Mouse (Mus musculus) heart, embryonic 16.5 days (tissue): Measurements from ENCODE around the gene Gnb2. TPM values are rescaled to one million over a fixed set of nuclear protein-coding genes. Genes with fewer than 3 reads are reported as not detected.

Experiments
- ATAC-seq: fragments of 200-750 bp; cut with Nextera tagmentation; replicated peaks from 2 replicates; pipeline ENCODE4 v1.8.0; 2017; ENCODE audit warnings: moderate number of reproducible peaks; ENCODE audit not compliant: insufficient read depth, low FRiP score; ENCODE audit errors: extremely low read depth
- H3K27ac ChIP-seq: fragments of 300-500 bp; sonication (generic); 2 replicates; pipeline ENCODE4 v1.5.1; 2014; ENCODE audit warnings: mild to moderate bottlenecking, low read length, control low read depth, moderate library complexity
- H3K27me3 ChIP-seq: fragments of 300-500 bp; sonication (generic); 2 replicates; pipeline ENCODE4 v1.6.1; 2014; ENCODE audit warnings: low read length, mixed read lengths; ENCODE audit not compliant: control insufficient read depth, insufficient read depth
- H3K36me3 ChIP-seq: fragments of 300-500 bp; sonication (generic); 2 replicates; pipeline ENCODE4 v1.6.1; 2014; ENCODE audit not compliant: control insufficient read depth, insufficient read depth
- H3K4me1 ChIP-seq: fragments of 300-500 bp; sonication (generic); 2 replicates; pipeline ENCODE4 v1.6.1; 2014; ENCODE audit warnings: low read length, mixed read lengths; ENCODE audit not compliant: control insufficient read depth, insufficient read depth
- H3K4me2 ChIP-seq: fragments of 300-500 bp; sonication (generic); 2 replicates; pipeline ENCODE4 v1.6.1; 2014; ENCODE audit warnings: low read depth, mild to moderate bottlenecking, control low read depth, low read length
- H3K4me3 ChIP-seq: fragments of 300-500 bp; sonication (generic); 2 replicates; pipeline ENCODE4 v1.5.1; 2014; ENCODE audit warnings: mild to moderate bottlenecking, control low read depth, low read length
- H3K9ac ChIP-seq: fragments of 300-500 bp; sonication (generic); 2 replicates; pipeline ENCODE4 v1.6.1; 2014; ENCODE audit warnings: low read length, control low read depth
- H3K9me3 ChIP-seq: fragments of 300-500 bp; sonication (generic); replicated peaks from 2 replicates; pipeline ENCODE4 v1.6.1; 2016; ENCODE audit warnings: low read length; ENCODE audit not compliant: control insufficient read depth
- WGBS: fragments of 180-500 bp; shearing (Covaris S2); extraction: QIAGEN DNeasy Blood & Tissue Kit; methylation state at CpG from one replicate; pipeline ENCODE4 v1.1.7; 2014; 5-methylcytosine and 5-hydroxymethylcytosine counted together
- polyA plus RNA-seq: library from polyadenylated mRNA; unstranded; fragments of >200 nt; fragmentation: Nextera tagmentation; extraction: Ambion mirVana; gene quantifications from 2 replicates; pipeline ENCODE4 v1.2.1, GENCODE M21; 2015

The Gnb2 gene
- polyA plus RNA-seq, 1 experiment from 2014 or later: 276 TPM

DNA sequence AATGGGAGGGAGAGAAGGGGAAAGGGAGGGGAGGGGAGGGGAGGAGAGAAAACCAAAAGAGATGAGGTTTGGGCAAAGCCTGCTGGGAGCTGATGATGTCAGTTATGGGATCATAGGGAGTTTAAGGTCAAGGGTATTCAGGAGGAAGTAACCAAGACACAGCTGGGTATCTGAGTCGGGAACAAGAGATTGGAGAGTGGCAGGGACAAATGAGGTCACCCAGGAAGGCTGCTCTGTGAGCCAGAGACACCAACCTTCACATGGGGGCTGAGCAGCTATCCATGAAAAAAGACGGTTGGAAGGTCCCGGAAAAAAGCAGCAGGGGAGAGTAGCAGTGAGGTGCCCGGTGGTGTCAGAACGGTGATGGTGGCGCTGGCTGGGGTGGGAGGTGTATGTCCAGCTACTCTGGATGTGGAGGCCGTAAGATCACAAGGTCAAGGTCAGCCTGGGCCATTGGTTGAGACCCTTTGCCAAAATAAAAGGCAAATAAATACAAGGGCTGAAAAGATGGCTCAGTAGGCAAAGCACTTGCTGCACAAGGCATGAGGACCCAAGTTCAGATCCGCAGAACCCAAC, 35.0 kb upstream of the Gnb2 start:
- 77% methylated on average over 8 of the region's 8 CpGs for WGBS
- H3K36me3 ChIP-seq: no peaks in the 10 kb centered on the region
- no peak for ATAC-seq

DNA sequence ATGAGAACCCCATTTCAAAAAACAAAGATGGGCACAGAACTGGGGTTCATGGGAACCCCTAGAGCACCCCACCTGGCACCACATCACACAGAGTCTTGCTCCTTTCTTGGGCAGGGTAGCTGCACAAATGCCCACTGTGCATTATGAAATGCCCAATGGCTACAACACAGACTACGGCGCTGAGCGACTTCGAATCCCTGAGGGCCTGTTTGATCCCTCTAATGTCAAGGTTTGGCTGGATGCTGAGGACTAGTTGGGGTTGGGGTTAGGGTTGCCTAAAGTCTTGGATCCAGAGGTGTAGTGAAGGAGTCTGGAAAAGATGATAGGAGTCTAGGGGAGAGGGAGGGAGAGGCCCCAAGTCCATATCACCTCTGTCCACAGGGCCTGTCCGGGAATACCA, 33.1 kb upstream of the Gnb2 start:
- Histone ChIP-seq H3K4me3 (no peak overlapping the region), H3K27me3 (no peaks in the 10 kb centered on the region; the same call in 1 of the 2 replicates), H3K9me3 (no peaks in the 10 kb centered on the region), H3K4me2 (no peak overlapping the region), H3K36me3 (no peaks in the 10 kb centered on the region), H3K9ac (no peak overlapping the region), H3K27ac (no peak overlapping the region), H3K4me1 (no peaks in the 10 kb centered on the region)
- 91% methylated on average over 5 of the region's 5 CpGs for WGBS
- no peak for ATAC-seq

More for the DNA sequence above, 35.0 kb upstream of the Gnb2 start:
- Histone ChIP-seq H3K4me2 (no peak overlapping the region), H3K27ac (no peak overlapping the region), H3K9me3 (no peaks in the 10 kb centered on the region), H3K27me3 (no peaks in the 10 kb centered on the region; the same call in 1 of the 2 replicates), H3K4me1 (no peaks in the 10 kb centered on the region), H3K4me3 (no peak overlapping the region), H3K9ac (no peak overlapping the region)

DNA sequence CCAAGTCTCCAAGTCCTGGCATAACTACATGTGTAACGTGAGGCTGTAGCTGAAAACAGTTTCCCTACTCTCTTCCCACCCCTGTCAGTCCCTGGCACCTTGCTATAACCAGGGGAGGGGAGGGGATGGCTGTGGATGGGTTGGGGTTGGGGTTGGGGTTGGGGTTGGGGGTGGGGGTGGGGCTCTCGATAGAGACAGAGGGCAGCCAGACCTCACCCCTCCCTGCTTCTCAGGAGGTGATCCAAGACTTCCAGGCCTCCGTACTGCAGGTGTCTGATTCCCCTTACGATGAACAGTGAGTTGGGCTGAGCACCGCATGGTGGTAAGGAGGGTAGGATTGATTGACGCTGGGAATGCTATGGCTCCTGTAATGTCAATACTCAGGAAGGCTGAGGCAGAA, 32.4 kb upstream of the Gnb2 start:
- no peaks in the 10 kb centered on the region for H3K4me1 ChIP-seq
- no peak overlapping the region for H3K4me3 ChIP-seq
- ATAC-seq: no peak
- H3K4me2 ChIP-seq: no peak overlapping the region
- H3K27me3 ChIP-seq: no peaks in the 10 kb centered on the region; the same call in 1 of the 2 replicates
- 62% methylated on average over 6 of the region's 6 CpGs for WGBS
- no peaks in the 10 kb centered on the region for H3K36me3 ChIP-seq
- no peak overlapping the region for H3K9ac ChIP-seq
- H3K27ac ChIP-seq: no peak overlapping the region
- H3K9me3 ChIP-seq: no peaks in the 10 kb centered on the region

DNA sequence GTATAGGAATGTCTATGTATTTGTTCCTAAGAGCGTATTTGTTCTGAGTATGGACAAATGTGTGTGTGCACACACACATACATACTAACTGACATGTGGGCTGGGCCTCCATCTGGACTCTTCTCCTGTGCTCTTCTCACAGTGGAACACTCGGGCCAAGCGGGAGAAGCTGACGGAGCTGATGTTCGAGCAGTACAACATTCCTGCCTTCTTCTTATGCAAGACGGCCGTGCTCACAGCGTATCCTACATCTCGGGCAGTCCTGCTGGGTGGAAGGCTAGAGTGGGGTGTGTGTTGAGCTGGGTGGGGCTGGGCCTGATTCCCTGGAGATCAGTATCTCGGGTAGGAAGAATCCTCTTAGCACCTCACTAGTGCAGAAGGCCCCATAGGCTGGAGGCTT, 29.7 kb upstream of the Gnb2 start:
- Histone ChIP-seq H3K4me2 (no peak overlapping the region), H3K9ac (no peak overlapping the region), H3K9me3 (no peaks in the 10 kb centered on the region), H3K27me3 (no peaks in the 10 kb centered on the region; the same call in 1 of the 2 replicates), H3K4me3 (no peak overlapping the region), H3K27ac (no peak overlapping the region), H3K4me1 (no peaks in the 10 kb centered on the region), H3K36me3 (no peaks in the 10 kb centered on the region)
- WGBS: 58% methylated on average over 10 of the region's 10 CpGs
- no peak for ATAC-seq

DNA sequence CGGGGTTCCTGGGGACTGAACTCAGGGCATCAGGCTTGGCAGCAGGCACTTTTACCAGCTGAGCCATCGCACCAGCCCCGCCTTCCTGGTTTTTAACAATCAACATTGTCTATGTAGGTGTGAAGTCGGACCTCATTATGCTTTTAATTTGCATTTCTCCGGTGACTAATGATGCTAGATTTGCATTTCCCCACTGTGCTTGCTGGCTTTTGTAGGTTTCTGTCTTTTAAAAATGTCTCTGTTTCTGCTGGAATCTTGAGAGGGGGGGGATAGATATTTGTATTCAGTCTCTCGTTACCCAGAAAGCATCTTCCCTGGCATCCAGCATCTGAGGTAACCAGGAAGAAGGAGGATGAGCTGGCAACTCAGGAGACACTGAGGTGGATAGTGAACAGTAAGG, 28.2 kb upstream of the Gnb2 start:
- 62% methylated on average over 6 of the region's 6 CpGs for WGBS
- Histone ChIP-seq H3K27me3 (no peaks in the 10 kb centered on the region; the same call in 1 of the 2 replicates), H3K4me2 (no peak overlapping the region), H3K36me3 (no peaks in the 10 kb centered on the region), H3K4me1 (no peaks in the 10 kb centered on the region), H3K4me3 (no peak overlapping the region), H3K27ac (no peak overlapping the region), H3K9ac (no peak overlapping the region), H3K9me3 (no peaks in the 10 kb centered on the region)
- no peak for ATAC-seq

DNA sequence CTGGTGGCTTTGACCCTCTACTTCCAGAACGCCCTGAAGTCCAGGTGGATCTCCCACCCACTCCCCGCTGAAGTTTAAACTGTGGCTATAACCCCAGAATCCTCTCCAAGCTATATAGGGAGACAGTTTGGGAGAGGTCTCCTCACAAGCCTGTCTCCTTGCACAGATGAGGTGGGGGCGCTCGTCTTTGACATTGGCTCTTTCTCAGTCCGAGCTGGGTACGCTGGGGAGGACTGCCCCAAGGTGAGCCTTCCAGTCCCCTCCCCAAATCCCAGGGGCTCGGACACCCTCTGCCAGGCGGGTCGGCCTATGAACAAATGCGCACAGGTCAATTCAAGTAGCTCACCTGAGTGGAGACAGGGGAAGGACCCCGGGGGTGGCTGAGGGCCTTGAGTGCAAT, 20.6 kb upstream of the Gnb2 start:
- H3K4me2 ChIP-seq: no peak overlapping the region
- H3K9me3 ChIP-seq: no peaks in the 10 kb centered on the region
- H3K27me3 ChIP-seq: peaks cover 14% of the 10 kb centered on the region
- WGBS: 44% methylated on average over 11 of the region's 11 CpGs
- H3K9ac ChIP-seq: no peak overlapping the region
- no peaks in the 10 kb centered on the region for H3K36me3 ChIP-seq
- ATAC-seq: no peak
- H3K27ac ChIP-seq: no peak overlapping the region
- H3K4me1 ChIP-seq: no peaks in the 10 kb centered on the region
- H3K4me3 ChIP-seq: no peak overlapping the region

DNA sequence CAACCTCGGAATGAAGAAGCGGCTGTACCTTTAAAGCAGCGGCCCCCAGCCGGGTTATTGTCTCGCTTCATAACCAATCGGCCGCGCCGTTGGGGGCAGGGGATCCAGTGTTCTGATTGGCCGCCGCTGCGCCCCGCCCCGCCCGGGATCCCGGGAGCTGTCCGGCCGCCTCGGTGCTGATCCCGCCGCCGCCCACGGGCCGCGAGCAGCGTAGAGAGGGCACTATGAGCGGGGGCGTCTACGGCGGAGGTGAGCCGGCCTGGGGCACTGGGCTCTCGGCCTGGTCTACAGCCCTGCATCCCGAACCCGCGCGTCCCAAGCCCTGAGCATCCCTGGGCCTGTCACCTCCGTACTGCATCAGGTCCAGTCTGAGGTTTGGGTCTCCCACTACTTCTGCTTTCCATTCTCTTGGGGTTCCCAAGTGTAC, 20.1 kb upstream of the Gnb2 start, which contains the start of gene Actl6b:
Gene Actl6b (plus strand): TSS at position 107 of the 427 bp plus-strand sequence.
- H3K27ac ChIP-seq: no peak within 1 kb of the TSS
- peak within 1 kb of the TSS; percentile 22; the same call in 1 of the 2 replicates for H3K4me2 ChIP-seq
- no peaks in the 10 kb centered on the region for H3K4me1 ChIP-seq
- peak; percentile 49; the same call in 1 of the 2 replicates for ATAC-seq
- peak within 1 kb of the TSS; percentile 4; the same call in 1 of the 2 replicates for H3K4me3 ChIP-seq
- peaks cover 14% of the 10 kb centered on the region for H3K27me3 ChIP-seq
- H3K36me3 ChIP-seq: no peaks in the 10 kb centered on the region
- no peaks in the 10 kb centered on the region for H3K9me3 ChIP-seq
- H3K9ac ChIP-seq: no peak within 1 kb of the TSS
- WGBS: 1% methylated on average over 37 of the region's 37 CpGs

DNA sequence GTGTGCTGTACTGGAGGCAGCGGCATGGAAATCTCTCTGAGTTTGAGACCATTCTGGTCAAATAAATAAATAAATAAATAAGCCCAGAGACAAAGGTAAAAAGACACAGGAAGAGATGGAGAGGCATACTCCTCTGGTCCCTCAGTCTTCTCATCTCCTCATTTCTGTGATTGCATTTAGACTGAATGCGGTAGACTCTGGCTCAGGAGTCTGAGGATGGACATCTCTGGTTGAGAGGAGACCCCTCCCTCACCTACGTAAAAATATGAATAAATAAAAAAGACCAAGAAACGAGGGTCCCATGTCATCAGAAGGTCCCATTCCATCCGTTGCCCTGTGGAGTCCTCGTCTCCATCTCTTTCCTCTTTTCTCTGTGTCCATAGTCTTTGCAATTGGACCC, 19.7 kb upstream of the Gnb2 start:
- no peaks in the 10 kb centered on the region for H3K9me3 ChIP-seq
- peaks cover 14% of the 10 kb centered on the region for H3K27me3 ChIP-seq
- H3K4me2 ChIP-seq: peak overlapping the region; percentile 22; the same call in 1 of the 2 replicates
- H3K9ac ChIP-seq: no peak overlapping the region
- WGBS: 27% methylated on average over 6 of the region's 6 CpGs
- peak overlapping the region; percentile 4; the same call in 1 of the 2 replicates for H3K4me3 ChIP-seq
- no peak for ATAC-seq
- no peaks in the 10 kb centered on the region for H3K36me3 ChIP-seq
- no peak overlapping the region for H3K27ac ChIP-seq
- H3K4me1 ChIP-seq: no peaks in the 10 kb centered on the region

DNA sequence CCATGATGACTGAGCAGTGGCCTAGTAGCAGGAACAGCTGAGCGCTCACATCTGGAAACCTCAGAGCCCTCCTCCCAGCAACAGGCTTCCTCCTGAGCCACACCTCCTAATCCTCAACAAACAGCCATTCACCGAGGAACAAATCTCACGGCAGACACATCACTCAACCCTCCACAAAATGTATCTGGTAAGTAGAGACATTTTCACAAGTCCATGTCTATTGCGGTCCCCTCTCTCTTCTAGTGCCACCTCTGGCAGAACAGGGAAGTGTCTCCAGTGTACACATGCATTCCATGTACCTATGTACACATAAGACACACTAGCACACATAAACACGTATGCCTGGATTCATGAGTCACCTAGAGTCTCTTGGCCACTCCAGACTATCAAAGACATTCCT, 17.8 kb upstream of the Gnb2 start:
- Histone ChIP-seq H3K36me3 (no peaks in the 10 kb centered on the region), H3K4me1 (no peaks in the 10 kb centered on the region), H3K4me3 (no peak overlapping the region), H3K9me3 (no peaks in the 10 kb centered on the region), H3K9ac (no peak overlapping the region), H3K27ac (no peak overlapping the region), H3K27me3 (peaks cover 14% of the 10 kb centered on the region), H3K4me2 (no peak overlapping the region)
- ATAC-seq: no peak
- WGBS: 65% methylated on average over 5 of the region's 5 CpGs
